Mouse (Mus musculus): ENCODE data around the gene Ccdc86.

- TF ChIP-seq CTCF (IDR thresholded peaks at IDR 0.05; ENCODE audit: control insufficient read depth, insufficient read depth, insufficient read length) (no peak), USF1 (IDR thresholded peaks at IDR 0.05; ENCODE audit: low read depth) (no peak), MYOD1 (IDR thresholded peaks at IDR 0.05; ENCODE audit: control insufficient read depth, insufficient read length, low read depth) (no peak), MYOG (IDR thresholded peaks at IDR 0.05; ENCODE audit: control insufficient read depth, extremely low read depth, insufficient read length) (no peak), MAX (IDR thresholded peaks at IDR 0.05) (no peak), CEBPB (IDR thresholded peaks at IDR 0.05; ENCODE audit: low read depth) (no peak)
Measured at GRCm38 (mm10) chr19:10924220-10924619, 24.8 kb downstream of the Ccdc86 start.

Data from C2C12 (cell line).